Mouse (Mus musculus) G1E (cell line): ENCODE measurements at regions not wholly inside any gene's neighbourhood (a gene's known extent, or its start where the extent isn't known, plus 50 kb on each side); places are given as distances from the start of the nearest gene placed in this dataset.

ENCODE experiments used
- ATAC-seq: 2 replicates; pipeline ENCODE4 v1.8.0; 2016; ENCODE audit warnings: mild to moderate bottlenecking; ENCODE audit not compliant: insufficient number of reproducible peaks, poor library complexity, low FRiP score, severe bottlenecking; ENCODE audit errors: extremely low read depth
- DNase-seq: peaks from one replicate; pipeline ENCODE4 v3.0.0; 2012; ENCODE audit warnings: low spot score
- H3K27me3 ChIP-seq: 2 replicates; pipeline ENCODE4 v1.6.1; 2012; ENCODE audit warnings: mild to moderate bottlenecking, low read length, inconsistent platforms; ENCODE audit not compliant: insufficient read depth
- H3K36me3 ChIP-seq: replicated peaks from 2 replicates; pipeline ENCODE3; 2012; ENCODE audit warnings: mild to moderate bottlenecking, inconsistent platforms
- H3K4me1 ChIP-seq: 2 replicates; pipeline ENCODE4 v1.6.1; 2012; ENCODE audit warnings: low read depth, low read length, inconsistent platforms, mixed read lengths; ENCODE audit not compliant: insufficient read depth
- H3K4me3 ChIP-seq: 2 replicates; pipeline ENCODE4 v1.5.1; 2012; ENCODE audit warnings: low read depth, mild to moderate bottlenecking, inconsistent platforms, low read length, moderate library complexity, mixed read lengths
- H3K9me3 ChIP-seq: replicated peaks from 2 replicates; pipeline ENCODE4 v1.6.1; 2012; ENCODE audit warnings: inconsistent platforms
- CTCF ChIP-seq: IDR thresholded peaks from 2 replicates; pipeline ENCODE4 v1.5.1; 2012; ENCODE audit warnings: low read depth, low read length, inconsistent platforms, mixed read lengths
- GATA1 ChIP-seq: IDR thresholded peaks from 2 replicates; pipeline ENCODE4 v1.6.1; 2012; ENCODE audit warnings: borderline replicate concordance, low read length, inconsistent platforms, mixed read lengths
- GATA2 ChIP-seq: IDR thresholded peaks from 2 replicates; pipeline ENCODE4 v1.6.1; 2012; ENCODE audit warnings: low read depth, low read length, inconsistent platforms, borderline replicate concordance
- POLR2AphosphoS5 ChIP-seq: IDR thresholded peaks from 2 replicates; pipeline ENCODE4 v1.6.1; 2012; ENCODE audit warnings: low read depth, low read length, inconsistent platforms; ENCODE audit not compliant: insufficient replicate concordance
- TAL1 ChIP-seq: conservative IDR thresholded peaks from 2 replicates; pipeline ENCODE4 v1.6.1; 2012; ENCODE audit warnings: low read depth, low read length, inconsistent platforms, mixed read lengths

DNA sequence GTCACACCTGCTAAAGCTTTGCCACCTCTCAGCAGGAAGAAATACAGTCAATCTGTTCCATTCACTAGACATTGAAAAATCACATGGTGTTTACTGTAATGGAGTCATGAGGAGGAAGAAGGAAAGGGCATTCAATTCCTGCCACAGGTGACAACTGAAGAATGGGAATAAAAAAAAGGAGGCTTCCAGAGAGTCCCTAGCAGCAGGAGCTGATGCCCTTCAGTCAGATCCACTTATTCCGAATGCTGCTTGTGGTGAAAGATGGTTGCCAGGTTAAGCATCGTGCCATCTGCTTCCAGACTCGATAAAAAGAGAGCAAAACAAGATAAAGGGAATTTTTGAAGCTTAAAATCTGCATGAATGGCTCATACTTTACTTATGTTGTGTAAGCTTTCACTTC lies 385.0 kb upstream of the Mctp2 start:
- Histone ChIP-seq H3K9me3 (peaks cover 19% of the 10 kb centered on the region), H3K27me3 (no peaks in the 10 kb centered on the region), H3K4me3 (no peak overlapping the region), H3K4me1 (no peaks in the 10 kb centered on the region), H3K36me3 (no peaks in the 10 kb centered on the region)
- DNase-seq (no peak), ATAC-seq (no peak)
- TF ChIP-seq CTCF, result no peak
- TF ChIP-seq POLR2AphosphoS5, result no peak
- TF ChIP-seq GATA1, result no peak
- TF ChIP-seq TAL1, result no peak

DNA sequence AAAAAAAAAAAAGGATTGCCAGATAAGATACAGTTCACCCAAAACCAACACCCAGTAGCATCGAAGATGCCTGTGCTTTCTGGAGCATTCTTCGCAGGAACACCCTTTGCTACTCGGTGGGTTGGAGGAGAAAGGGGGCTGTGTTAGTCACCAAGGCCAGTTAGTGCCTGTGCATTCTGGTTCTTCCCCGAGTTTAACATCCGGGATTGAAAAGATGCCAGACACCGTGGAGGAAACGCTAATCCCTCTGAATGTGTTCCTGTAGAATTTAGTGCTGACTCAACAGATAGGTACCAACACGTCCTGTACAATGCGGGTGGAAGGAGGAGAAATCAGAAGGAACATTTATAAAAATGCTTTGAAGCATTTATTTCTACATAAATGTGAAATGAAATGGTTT lies 385.5 kb upstream of the Mctp2 start:
- H3K36me3 ChIP-seq, result no peaks in the 10 kb centered on the region
- ATAC-seq, result no peak
- TF ChIP-seq GATA2 (no peak), GATA1 (no peak), POLR2AphosphoS5 (no peak), CTCF (no peak), TAL1 (no peak)
- peaks cover 19% of the 10 kb centered on the region for H3K9me3 ChIP-seq
- no peak for DNase-seq
- no peaks in the 10 kb centered on the region for H3K27me3 ChIP-seq
- H3K4me3 ChIP-seq, result no peak overlapping the region
- no peaks in the 10 kb centered on the region for H3K4me1 ChIP-seq

DNA sequence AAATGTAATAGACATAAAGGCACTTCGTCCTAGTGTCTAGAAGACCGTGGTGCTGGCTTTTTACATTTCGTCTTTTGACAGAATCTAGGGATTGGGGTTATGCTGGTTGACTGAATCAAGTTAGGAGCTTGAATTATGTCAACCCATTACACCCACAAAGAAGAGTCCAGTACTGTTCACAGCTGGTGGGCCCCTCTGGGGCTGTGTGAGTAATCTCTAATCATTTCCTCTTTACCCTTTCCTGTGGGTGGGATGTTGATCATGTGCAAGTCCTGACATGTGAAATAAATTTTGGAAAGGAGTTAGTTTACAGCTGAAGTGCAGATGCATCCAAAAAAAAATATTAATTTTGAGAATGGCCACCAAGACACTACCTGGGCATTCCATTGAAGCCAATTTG lies 390.3 kb upstream of the Mctp2 start:
- ATAC-seq (no peak), DNase-seq (no peak)
- Histone ChIP-seq H3K4me3 (no peak overlapping the region), H3K9me3 (peaks cover 13% of the 10 kb centered on the region), H3K36me3 (no peaks in the 10 kb centered on the region), H3K4me1 (no peaks in the 10 kb centered on the region), H3K27me3 (no peaks in the 10 kb centered on the region)
- TF ChIP-seq TAL1, result no peak
- no peak for TF ChIP-seq CTCF
- no peak for TF ChIP-seq GATA2
- no peak for TF ChIP-seq GATA1
- no peak for TF ChIP-seq POLR2AphosphoS5

DNA sequence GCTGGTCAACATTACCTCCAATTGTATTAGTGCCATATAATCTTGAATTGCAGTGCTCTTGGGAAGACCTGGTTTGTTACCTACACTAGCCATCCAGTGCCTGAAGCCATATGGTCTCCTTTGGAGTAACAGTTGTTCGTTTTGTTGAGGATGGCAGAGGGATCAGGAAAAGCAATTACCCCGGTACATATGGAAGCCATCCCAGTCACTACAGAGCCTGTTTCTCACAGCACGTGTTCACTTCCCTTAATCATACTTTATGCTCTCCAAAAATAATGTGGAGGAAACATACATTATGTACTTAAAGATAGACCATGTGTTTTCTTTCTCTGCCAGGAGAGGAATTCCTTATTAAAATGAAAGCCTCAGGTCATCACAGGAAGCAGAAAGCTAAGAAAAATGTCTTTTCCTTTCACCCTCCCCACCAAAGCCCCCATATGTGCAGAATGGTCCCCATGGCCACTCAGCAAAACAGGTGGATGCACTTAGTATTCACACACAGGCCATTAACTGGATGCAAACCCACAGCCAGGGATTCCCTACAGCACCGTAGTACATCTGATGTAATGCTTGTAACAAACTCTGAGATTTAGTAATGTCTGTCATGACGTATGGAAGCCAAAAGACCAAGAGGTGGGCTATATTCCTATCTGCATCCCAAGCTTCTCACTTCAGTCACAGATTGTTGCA lies 397.4 kb upstream of the Mctp2 start:
- no peak for TF ChIP-seq POLR2AphosphoS5
- TF ChIP-seq TAL1, result no peak
- no peak for TF ChIP-seq GATA2
- TF ChIP-seq CTCF, result no peak
- TF ChIP-seq GATA1, result no peak
- Histone ChIP-seq H3K36me3 (no peaks in the 10 kb centered on the region), H3K4me1 (no peaks in the 10 kb centered on the region), H3K4me3 (no peak overlapping the region), H3K27me3 (no peaks in the 10 kb centered on the region), H3K9me3 (peaks cover 11% of the 10 kb centered on the region)
- ATAC-seq, result no peak
- no peak for DNase-seq

GRCm38 (mm10) chr7:72711193-72712131 lies 405.1 kb upstream of the Mctp2 start:
- Histone ChIP-seq H3K36me3 (no peaks in the 10 kb centered on the region), H3K27me3 (no peaks in the 10 kb centered on the region), H3K4me3 (no peak overlapping the region), H3K4me1 (no peaks in the 10 kb centered on the region), H3K9me3 (peaks cover 33% of the 10 kb centered on the region)
- TF ChIP-seq GATA2 (no peak), POLR2AphosphoS5 (no peak), CTCF (no peak), GATA1 (no peak), TAL1 (no peak)
- DNase-seq, result no peak
- no peak for ATAC-seq

DNA sequence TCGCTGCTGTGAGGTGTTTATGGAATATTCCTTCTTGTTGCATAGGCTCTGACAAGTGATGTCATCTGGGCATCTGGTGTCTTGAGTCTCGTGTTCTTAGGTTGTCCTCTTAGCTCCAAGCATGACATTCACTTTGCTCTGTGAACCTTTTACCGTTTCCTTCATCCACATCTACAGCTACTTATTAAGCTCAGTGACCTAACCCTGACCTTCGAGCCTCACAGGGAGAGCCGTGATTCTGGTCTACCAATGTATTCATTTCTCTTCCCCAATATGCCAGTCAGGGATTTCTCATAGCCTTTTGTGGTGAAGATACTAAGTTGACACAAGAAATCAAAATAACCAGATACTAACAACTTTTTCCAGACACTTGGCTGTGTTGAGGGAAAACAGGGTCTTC lies 409.0 kb upstream of the Mctp2 start:
- H3K27me3 ChIP-seq, result no peaks in the 10 kb centered on the region
- no peak overlapping the region for H3K4me3 ChIP-seq
- no peaks in the 10 kb centered on the region for H3K36me3 ChIP-seq
- no peak for ATAC-seq
- H3K4me1 ChIP-seq, result no peaks in the 10 kb centered on the region
- no peak for TF ChIP-seq POLR2AphosphoS5
- TF ChIP-seq GATA2, result no peak
- no peak for TF ChIP-seq CTCF
- TF ChIP-seq GATA1, result no peak
- TF ChIP-seq TAL1, result no peak
- H3K9me3 ChIP-seq, result peaks cover 28% of the 10 kb centered on the region
- DNase-seq, result no peak
